Mouse (Mus musculus): ENCODE measurements around the gene Pqbp1. TPM values are rescaled to one million over a fixed set of nuclear protein-coding genes. Genes with fewer than 3 reads are reported as not detected.

Pqbp1 gene
- polyA plus RNA-seq, 1 experiment: 87.9 TPM

DNA sequence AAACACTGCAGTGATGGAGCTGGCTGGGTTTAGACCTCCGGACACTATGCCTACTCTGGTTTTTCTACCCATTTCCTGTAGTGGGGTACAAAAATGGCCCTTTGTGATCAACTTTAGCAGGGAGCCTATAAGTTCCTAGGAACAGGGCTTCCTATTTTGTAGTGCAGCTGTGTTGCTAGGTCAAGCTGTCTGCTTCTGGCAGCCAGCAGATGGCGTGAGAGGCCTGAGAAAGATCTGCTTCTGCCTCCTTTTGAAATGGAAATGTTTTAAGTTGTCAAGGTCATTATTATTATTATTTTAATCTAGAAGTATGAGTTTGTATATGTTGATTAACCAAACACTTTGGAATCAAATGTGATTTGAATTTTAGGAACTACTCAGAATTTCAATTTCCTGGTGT, 44.5 kb downstream of the Pqbp1 start:
- Histone ChIP-seq H3K9me3 (replicated peaks; ENCODE audit: control insufficient read depth, insufficient read depth, low read length, poor library complexity, severe bottlenecking) (no peaks in the 10 kb centered on the region), H3K4me1 (ENCODE audit: control insufficient read depth, insufficient read depth, low read length) (no peaks in the 10 kb centered on the region), H3K27me3 (ENCODE audit: control insufficient read depth, insufficient read depth, low read length, poor library complexity, severe bottlenecking) (no peaks in the 10 kb centered on the region), H3K9ac (ENCODE audit: low read depth, poor library complexity, severe bottlenecking) (no peak overlapping the region), H3K36me3 (ENCODE audit: control insufficient read depth, insufficient read depth, low read length, poor library complexity, severe bottlenecking) (no peaks in the 10 kb centered on the region; the same call in none of the 2 replicates), H3K4me3 (ENCODE audit: low read depth, low read length) (no peak overlapping the region), H3K27ac (ENCODE audit: insufficient read depth, low read length) (no peak overlapping the region)
- TF ChIP-seq POLR2A (IDR thresholded peaks at IDR 0.05; ENCODE audit: insufficient read depth, low read length): no peak
- TF ChIP-seq CTCF (IDR thresholded peaks at IDR 0.05; ENCODE audit: low read depth, low read length): peak; percentile 54

- TF ChIP-seq CTCF (IDR thresholded peaks at IDR 0.05; ENCODE audit: low read depth, low read length) (no peak), EP300 (IDR thresholded peaks at IDR 0.05; ENCODE audit: insufficient read depth, low read depth, low read length) (no peak), POLR2A (IDR thresholded peaks at IDR 0.05; ENCODE audit: insufficient read depth, low read length) (no peak)
- Histone ChIP-seq H3K9me3 (replicated peaks; ENCODE audit: control insufficient read depth, insufficient read depth, low read length, poor library complexity, severe bottlenecking) (no peaks in the 10 kb centered on the region), H3K27ac (ENCODE audit: insufficient read depth, low read length) (no peak overlapping the region), H3K27me3 (ENCODE audit: control insufficient read depth, insufficient read depth, low read length, poor library complexity, severe bottlenecking) (no peaks in the 10 kb centered on the region), H3K36me3 (ENCODE audit: control insufficient read depth, insufficient read depth, low read length, poor library complexity, severe bottlenecking) (peaks cover 4% of the 10 kb centered on the region; the same call in 1 of the 2 replicates), H3K4me3 (ENCODE audit: low read depth, low read length) (no peak overlapping the region), H3K4me1 (ENCODE audit: control insufficient read depth, insufficient read depth, low read length) (no peaks in the 10 kb centered on the region), H3K9ac (ENCODE audit: low read depth, poor library complexity, severe bottlenecking) (no peak overlapping the region)
Measured at GRCm38 (mm10) chrX:7847845-7848244, 51.2 kb downstream of the Pqbp1 start.

Other genes starting within 250 kb of the Pqbp1 start
- gene Prickle3, start 242.0 kb downstream of the Pqbp1 start, polyA plus RNA-seq (2011; ENCODE audit: insufficient read depth, insufficient read length, low read depth, missing spikeins): 5.8 and 6.1 TPM in 2 replicates
- gene Plp2, start 227.9 kb downstream of the Pqbp1 start, polyA plus RNA-seq (2011; ENCODE audit: insufficient read depth, insufficient read length, low read depth, missing spikeins): 239 and 246 TPM in 2 replicates
- gene Magix, start 218.0 kb downstream of the Pqbp1 start, polyA plus RNA-seq (2011; ENCODE audit: insufficient read depth, insufficient read length, low read depth, missing spikeins): not detected in 2 replicates
- gene Gpkow, start 202.1 kb downstream of the Pqbp1 start, polyA plus RNA-seq (2011; ENCODE audit: insufficient read depth, insufficient read length, low read depth, missing spikeins): 14.7 and 17.1 TPM in 2 replicates
- gene Wdr45, start 184.9 kb downstream of the Pqbp1 start, polyA plus RNA-seq (2011; ENCODE audit: insufficient read depth, insufficient read length, low read depth, missing spikeins): 44.6 and 56.8 TPM in 2 replicates
- not detected in 2 replicates for gene Gm45208, start 177.0 kb downstream of the Pqbp1 start, polyA plus RNA-seq (2011; ENCODE audit: insufficient read depth, insufficient read length, low read depth, missing spikeins)
- 53.8 and 67.7 TPM in 2 replicates for gene Praf2, start 170.8 kb downstream of the Pqbp1 start, polyA plus RNA-seq (2011; ENCODE audit: insufficient read depth, insufficient read length, low read depth, missing spikeins)
- gene Ccdc120, start 148.4 kb downstream of the Pqbp1 start, polyA plus RNA-seq (2011; ENCODE audit: insufficient read depth, insufficient read length, low read depth, missing spikeins): 20.4 and 28.9 TPM in 2 replicates
- 65.8 and 81.6 TPM in 2 replicates for gene Tfe3, start 136.7 kb downstream of the Pqbp1 start, polyA plus RNA-seq (2011; ENCODE audit: insufficient read depth, insufficient read length, low read depth, missing spikeins)
- gene Gripap1, start 109.5 kb downstream of the Pqbp1 start, polyA plus RNA-seq (2011; ENCODE audit: insufficient read depth, insufficient read length, low read depth, missing spikeins): 18.5 and 19.2 TPM in 2 replicates
- 8.3 and 8.6 TPM in 2 replicates for gene Kcnd1, start 77.0 kb downstream of the Pqbp1 start, polyA plus RNA-seq (2011; ENCODE audit: insufficient read depth, insufficient read length, low read depth, missing spikeins)
- gene Otud5, start 57.9 kb downstream of the Pqbp1 start, polyA plus RNA-seq (2011; ENCODE audit: insufficient read depth, insufficient read length, low read depth, missing spikeins): 85.0 and 90.6 TPM in 2 replicates
- gene Pim2, start 21.0 kb downstream of the Pqbp1 start, polyA plus RNA-seq (2011; ENCODE audit: insufficient read depth, insufficient read length, low read depth, missing spikeins): 29.8 and 31.2 TPM in 2 replicates
- gene Slc35a2, start 15.2 kb downstream of the Pqbp1 start, polyA plus RNA-seq (2011; ENCODE audit: insufficient read depth, insufficient read length, low read depth, missing spikeins): 25.6 and 31.4 TPM in 2 replicates
- gene Timm17b, start 88 bp upstream of the Pqbp1 start, polyA plus RNA-seq (2011; ENCODE audit: insufficient read depth, insufficient read length, low read depth, missing spikeins): 41.6 and 44.9 TPM in 2 replicates
- gene Gm10491, start 8.6 kb upstream of the Pqbp1 start, polyA plus RNA-seq (2011; ENCODE audit: insufficient read depth, insufficient read length, low read depth, missing spikeins): not detected in 2 replicates
- gene Gm10490, start 10.3 kb upstream of the Pqbp1 start, polyA plus RNA-seq (2011; ENCODE audit: insufficient read depth, insufficient read length, low read depth, missing spikeins): not detected in 2 replicates
- gene Pcsk1n, start 20.6 kb upstream of the Pqbp1 start, polyA plus RNA-seq (2011; ENCODE audit: insufficient read depth, insufficient read length, low read depth, missing spikeins): 12.3 and 16.9 TPM in 2 replicates
- 31.2 and 31.7 TPM in 2 replicates for gene Eras, start 29.3 kb upstream of the Pqbp1 start, polyA plus RNA-seq (2011; ENCODE audit: insufficient read depth, insufficient read length, low read depth, missing spikeins)
- gene Hdac6, start 48.6 kb upstream of the Pqbp1 start, polyA plus RNA-seq (2011; ENCODE audit: insufficient read depth, insufficient read length, low read depth, missing spikeins): 85.6 and 101 TPM in 2 replicates
- gene Gata1, start 78.8 kb upstream of the Pqbp1 start, polyA plus RNA-seq (2011; ENCODE audit: insufficient read depth, insufficient read length, low read depth, missing spikeins): 1.3 and 1.9 TPM in 2 replicates
- 15.9 and 16.6 TPM in 2 replicates for gene Glod5, start 119.2 kb upstream of the Pqbp1 start, polyA plus RNA-seq (2011; ENCODE audit: insufficient read depth, insufficient read length, low read depth, missing spikeins)
- 35.4 and 35.9 TPM in 2 replicates for gene Suv39h1, start 175.5 kb upstream of the Pqbp1 start, polyA plus RNA-seq (2011; ENCODE audit: insufficient read depth, insufficient read length, low read depth, missing spikeins)
- gene Was, start 191.2 kb upstream of the Pqbp1 start, polyA plus RNA-seq (2011; ENCODE audit: insufficient read depth, insufficient read length, low read depth, missing spikeins): 0.62 and 0.66 TPM in 2 replicates
- gene Wdr13, start 233.6 kb upstream of the Pqbp1 start, polyA plus RNA-seq (2011; ENCODE audit: insufficient read depth, insufficient read length, low read depth, missing spikeins): 8.7 and 11.2 TPM in 2 replicates
- gene Rbm3, start 246.6 kb upstream of the Pqbp1 start, polyA plus RNA-seq (2011; ENCODE audit: insufficient read depth, insufficient read length, low read depth, missing spikeins): 421 and 458 TPM in 2 replicates